In genomic region chr6:135341076-135341378, GRCm38 (mm10) we compare ENCODE assay signal across 11 mouse cellular contexts. TPM values are rescaled to one million over a fixed set of nuclear protein-coding genes. Genes with fewer than 3 reads are reported as not detected.
DNase-seq lines count a peak whose midpoint lies in the region; ATAC-seq lines count a peak whose summit lies in the region.
"Had no signal": no experiment of that assay in that cellular context is flagged by ENCODE, and none has a peak within 500 bp of the region (broad histone marks: within the 10 kb centered on the region; RNA-seq: fewer than 3 reads in every experiment).

No protein-coding gene starts in this region.

- no peaks in the 10 kb centered on the region for H3K27me3 ChIP-seq in kidney, embryonic 14.5 days (ENCODE audit: control insufficient read depth, insufficient read depth, low read length)
- no peaks in the 10 kb centered on the region for H3K27me3 ChIP-seq in embryonic facial prominence, embryonic 10.5 days (replicated peaks; ENCODE audit: low read depth, poor library complexity, severe bottlenecking)
- no peaks in the 10 kb centered on the region for H3K27me3 ChIP-seq in liver, embryonic 16.5 days (ENCODE audit: control insufficient read depth, insufficient read depth, low read depth, low read length)
- H3K27me3 ChIP-seq: midbrain, embryonic 12.5 days had no signal

- H3K9ac ChIP-seq in kidney, embryonic 14.5 days (ENCODE audit: low read depth, low read length): no peak overlapping the region
- no peak overlapping the region for H3K9ac ChIP-seq in liver, embryonic 16.5 days (ENCODE audit: low read depth, low read length)
- H3K9ac ChIP-seq: midbrain, embryonic 12.5 days had no signal

- no peak overlapping the region for H3K4me3 ChIP-seq in kidney, embryonic 14.5 days (ENCODE audit: low read length)
- no peak overlapping the region for H3K4me3 ChIP-seq in embryonic facial prominence, embryonic 10.5 days
- H3K4me3 ChIP-seq in liver, embryonic 16.5 days (ENCODE audit: low read depth, low read length): no peak overlapping the region
- H3K4me3 ChIP-seq: midbrain, embryonic 12.5 days had no signal

- H3K27ac ChIP-seq in kidney, embryonic 14.5 days (ENCODE audit: low read depth, low read length): peak overlapping the region; percentile 70
- 0 out of 2 replicates have a peak overlapping the region, but pooled peaks have one; percentile 14 for H3K27ac ChIP-seq in embryonic facial prominence, embryonic 10.5 days (replicated peaks)
- peak overlapping the region; percentile 12; the same call in 1 of the 2 replicates for H3K27ac ChIP-seq in liver, embryonic 16.5 days (ENCODE audit: low read length)
- H3K27ac ChIP-seq: midbrain, embryonic 12.5 days had no signal

- 53% methylated on average over 4 of the region's 4 CpGs for WGBS in kidney, embryonic 14.5 days
- WGBS in embryonic facial prominence, embryonic 10.5 days: 68% methylated on average over 4 of the region's 4 CpGs
- WGBS in liver, embryonic 16.5 days (ENCODE audit: insufficient replicate concordance): 9% methylated on average over 4 of the region's 4 CpGs

- no peak overlapping the region for H3K4me2 ChIP-seq in kidney, embryonic 14.5 days (replicated peaks; ENCODE audit: low read depth, low read length)
- H3K4me2 ChIP-seq in liver, embryonic 16.5 days (ENCODE audit: low read depth, low read length): no peak overlapping the region
- H3K4me2 ChIP-seq: midbrain, embryonic 12.5 days had no signal

- ATAC-seq in kidney, embryonic 14.5 days (ENCODE audit: low FRiP score, low TSS enrichment): no peak
- peak; percentile 57 to 72; a peak in 3 of 4 replicates for ATAC-seq in hematopoietic stem cell, adult 5-6 weeks (replicated peaks in 1 of 2; ENCODE audit: insufficient read depth in 1 of 2, low FRiP score in 2 of 2, low TSS enrichment in 1 of 2, low read depth in 1 of 2, poor library complexity in 2 of 2, severe bottlenecking in 2 of 2)
- ATAC-seq in liver, embryonic 16.5 days (ENCODE audit: low read depth): peak; percentile 68; the same call in 1 of the 2 replicates
- no peak for ATAC-seq in erythroblast, adult 5-6 weeks (replicated peaks; ENCODE audit: low FRiP score, poor library complexity, severe bottlenecking)

- H3K36me3 ChIP-seq in kidney, embryonic 14.5 days (ENCODE audit: control insufficient read depth, insufficient read depth, low read length): no peaks in the 10 kb centered on the region
- H3K36me3 ChIP-seq in embryonic facial prominence, embryonic 10.5 days (replicated peaks): no peaks in the 10 kb centered on the region
- no peaks in the 10 kb centered on the region for H3K36me3 ChIP-seq in liver, embryonic 16.5 days (ENCODE audit: control insufficient read depth, insufficient read depth)
- H3K36me3 ChIP-seq: midbrain, embryonic 12.5 days had no signal

- no peaks in the 10 kb centered on the region for H3K4me1 ChIP-seq in kidney, embryonic 14.5 days (ENCODE audit: control insufficient read depth, insufficient read depth, low read length)
- H3K4me1 ChIP-seq in embryonic facial prominence, embryonic 10.5 days: peaks cover 9% of the 10 kb centered on the region
- H3K4me1 ChIP-seq in liver, embryonic 16.5 days (ENCODE audit: control insufficient read depth, low read depth, low read length): no peaks in the 10 kb centered on the region; the same call in 1 of the 2 replicates
- H3K4me1 ChIP-seq: midbrain, embryonic 12.5 days had no signal

- H3K9me3 ChIP-seq in kidney, embryonic 14.5 days (ENCODE audit: control insufficient read depth, low read length): no peaks in the 10 kb centered on the region
- H3K9me3 ChIP-seq in embryonic facial prominence, embryonic 10.5 days: no peaks in the 10 kb centered on the region
- no peaks in the 10 kb centered on the region for H3K9me3 ChIP-seq in liver, embryonic 16.5 days (replicated peaks; ENCODE audit: control insufficient read depth, low read length)
- H3K9me3 ChIP-seq: midbrain, embryonic 12.5 days had no signal

- no peak for DNase-seq in kidney, adult 11 months
- DNase-seq in embryonic facial prominence, embryonic 10.5 days (ENCODE audit: low spot score): no peak
- DNase-seq in thymus, adult 18-20 months: no peak
- no peak for DNase-seq in thymus, postnatal 36 days
- DNase-seq: adrenal gland, adult 8-10 months; cerebellum, adult 11-12 months had no signal

RNA-seq across cellular contexts. Expression of gene Emp1, which starts 21.3 kb away (rescaled TPM):
- polyA plus RNA-seq in kidney, embryonic 14.5 days (2014; fragmentation: Nextera tagmentation; extraction: Ambion mirVana): 14.0 and 23.7 TPM in 2 replicates
- 4.3 and 7.7 TPM in 2 replicates for polyA plus RNA-seq in embryonic facial prominence, embryonic 10.5 days (2016; fragmentation: Nextera tagmentation; extraction: Ambion mirVana)
- total RNA-seq in hematopoietic stem cell, adult 5-6 weeks (2017): 31.7 and 32.0 TPM in 2 replicates
- polyA plus RNA-seq in liver, embryonic 16.5 days (2015; fragmentation: Nextera tagmentation; extraction: Ambion mirVana): 1.7 and 2.2 TPM in 2 replicates
- total RNA-seq in erythroblast, adult 5-6 weeks (2015; ENCODE audit: low replicate concordance): 0.42 and 2.3 TPM in 2 replicates
- 2.1 TPM in 1 of 2 replicates, not detected in the other for total RNA-seq in erythroblast, adult 5-6 weeks (2017; ENCODE audit: low replicate concordance)

RNA-seq across cellular contexts. Expression of gene Pbp2, which starts 30.8 kb away (rescaled TPM):
- 0.30 and 0.50 TPM in 2 replicates for polyA plus RNA-seq in kidney, embryonic 14.5 days (2014; fragmentation: Nextera tagmentation; extraction: Ambion mirVana)
- not detected in 2 replicates for polyA plus RNA-seq in embryonic facial prominence, embryonic 10.5 days (2016; fragmentation: Nextera tagmentation; extraction: Ambion mirVana)
- total RNA-seq in hematopoietic stem cell, adult 5-6 weeks (2017): not detected in 2 replicates
- polyA plus RNA-seq in liver, embryonic 16.5 days (2015; fragmentation: Nextera tagmentation; extraction: Ambion mirVana): not detected in 2 replicates
- not detected in 2 replicates for total RNA-seq in erythroblast, adult 5-6 weeks (2015; ENCODE audit: low replicate concordance)
- not detected in 2 replicates for total RNA-seq in erythroblast, adult 5-6 weeks (2017; ENCODE audit: low replicate concordance)
- total RNA-seq: adrenal gland, adult 8-10 months had no signal
- polyA plus RNA-seq: midbrain, embryonic 12.5 days had no signal

Comparison
In these comparisons a context has a peak if more than half of its experiments do, and no peak if none do; other contexts are left out.
1. ATAC-seq: peak in hematopoietic stem cell, adult 5-6 weeks (2 of 2) and liver, embryonic 16.5 days (single experiment); none in kidney, embryonic 14.5 days (single experiment) and erythroblast, adult 5-6 weeks (single experiment).
2. H3K27ac ChIP-seq: peak in every context shown above with its lines; median percentile 70 in kidney, embryonic 14.5 days; 14 in embryonic facial prominence, embryonic 10.5 days; 12 in liver, embryonic 16.5 days.